Mouse (Mus musculus): ENCODE measurements around the gene Nkap.

- TF ChIP-seq CTCF (IDR thresholded peaks at IDR 0.05; ENCODE audit: low read depth, low read length) = no peak
- TF ChIP-seq POLR2A (IDR thresholded peaks at IDR 0.05; ENCODE audit: borderline replicate concordance, low read depth, low read length) = no peak
These were observed at the start of gene Nkap for GRCm38 (mm10) chrX:37126671-37127358.

All from bone marrow macrophage, adult 2 months (primary cell).